Mouse (Mus musculus) embryo, embryonic 11 days (tissue): ENCODE data around the gene Polr2c.
A peak's percentile ranks its signal among the peaks of the same experiment; 100 is the strongest.
"Not testable (repeated sequence)": the region's sequence is repeated elsewhere in the genome, so short reads cannot be mapped to it uniquely, and the experiment has no call there.

Source experiments
- DNase-seq: peaks from one replicate; pipeline ENCODE4 v3.0.0-alpha.2; 2015

Polr2c gene

DNA sequence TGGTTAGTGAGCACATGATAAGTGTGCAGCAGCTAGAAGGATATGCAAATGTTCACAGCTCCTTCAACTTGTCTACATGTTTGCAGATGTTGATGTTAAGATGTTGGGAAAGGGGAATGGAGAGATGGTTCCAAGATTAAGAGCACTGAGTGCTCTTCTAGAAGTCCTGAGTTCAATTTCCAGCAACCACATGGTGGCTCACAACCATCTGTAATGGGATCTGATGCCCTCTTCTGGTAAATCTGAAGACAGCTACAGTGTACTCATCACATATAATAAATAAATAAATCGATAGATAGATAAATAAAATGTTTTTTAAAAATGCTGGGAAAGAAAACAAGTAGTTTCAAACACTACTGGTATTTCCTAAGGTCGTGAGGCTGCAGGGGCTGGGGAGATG, 16.1 kb upstream of the Polr2c start:
- no peak for DNase-seq

GRCm38 (mm10) chr8:94850049-94850448, 7.2 kb upstream of the Polr2c start:
- DNase-seq = no peak

- DNase-seq = not testable (repeated sequence)
Observed at GRCm38 (mm10) chr8:94854761-94855160, 2.5 kb upstream of the Polr2c start.

GRCm38 (mm10) chr8:94857011-94857345, 272 bp upstream of the Polr2c start:
- DNase-seq = no peak

GRCm38 (mm10) chr8:94861352-94861910, 4.2 kb downstream of the Polr2c start:
- peak; percentile 79 for DNase-seq

DNA sequence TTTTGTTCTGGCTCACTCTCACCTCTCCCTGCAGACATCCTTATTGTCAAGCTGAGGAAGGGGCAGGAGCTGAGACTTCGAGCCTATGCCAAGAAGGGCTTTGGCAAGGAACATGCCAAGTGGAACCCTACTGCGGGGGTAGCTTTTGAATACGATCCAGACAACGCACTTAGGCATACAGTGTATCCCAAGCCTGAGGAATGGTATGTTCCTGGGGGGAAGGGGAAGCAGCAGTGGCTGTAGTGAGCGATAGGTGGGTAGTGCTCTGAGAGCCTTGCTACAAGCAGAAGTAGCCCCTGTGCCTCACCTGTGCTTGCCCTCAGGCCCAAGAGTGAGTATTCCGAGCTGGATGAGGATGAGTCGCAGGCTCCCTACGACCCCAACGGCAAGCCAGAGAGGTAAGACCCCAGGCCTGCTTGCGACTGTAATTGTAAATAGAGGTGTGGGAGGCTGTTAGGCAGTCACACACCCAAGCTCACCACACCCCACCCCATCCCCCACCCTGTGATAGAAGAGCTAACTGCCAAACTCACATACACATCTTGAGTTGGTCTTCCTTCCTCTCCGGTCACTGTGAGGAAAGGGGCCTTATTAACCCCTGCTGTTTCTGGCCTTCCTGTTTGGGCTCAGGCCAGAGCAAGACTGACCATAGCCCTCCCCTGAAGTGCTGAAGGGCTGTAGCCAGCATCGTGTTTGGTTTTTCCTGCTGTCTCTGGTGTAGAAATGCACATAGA, 5.4 kb downstream of the Polr2c start:
- no peak for DNase-seq

DNA sequence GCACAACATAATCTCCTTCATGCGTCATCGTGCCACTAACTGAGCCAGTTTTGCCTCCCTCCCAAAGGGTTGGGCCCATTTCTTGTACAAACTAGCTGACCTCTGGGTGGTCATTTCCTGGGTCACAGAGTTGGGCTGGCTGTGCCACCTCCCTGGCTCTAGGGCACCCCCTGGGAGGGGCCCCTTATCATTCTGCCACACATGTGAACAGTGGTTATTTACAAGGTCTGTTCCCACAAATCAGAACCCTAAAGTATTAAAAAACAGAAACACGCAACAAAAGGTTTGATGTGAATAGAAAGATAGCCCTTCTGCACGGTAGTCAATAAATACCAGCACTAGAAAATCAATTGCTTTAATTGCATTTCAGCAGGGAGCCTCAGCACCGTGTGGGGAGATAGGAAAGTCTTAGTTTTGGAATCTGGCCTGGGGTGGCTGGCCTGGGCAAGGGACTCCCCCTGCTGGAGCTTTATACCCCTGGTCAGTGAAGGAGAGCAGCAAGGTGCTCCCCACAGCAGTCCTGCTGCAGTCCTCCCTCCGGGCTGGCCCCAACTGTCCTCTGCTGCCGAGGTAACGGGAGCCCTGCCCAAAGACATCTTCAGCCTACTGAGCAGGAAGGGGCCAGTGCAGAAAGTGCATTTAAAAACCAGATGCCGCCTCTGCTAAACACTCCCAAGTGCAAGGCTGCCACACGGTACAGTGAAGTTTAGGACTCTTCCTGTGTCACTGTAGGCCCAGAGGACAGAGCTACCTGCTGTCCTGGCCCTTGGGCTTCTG, 6.8 kb downstream of the Polr2c start:
- no peak for DNase-seq

DNA sequence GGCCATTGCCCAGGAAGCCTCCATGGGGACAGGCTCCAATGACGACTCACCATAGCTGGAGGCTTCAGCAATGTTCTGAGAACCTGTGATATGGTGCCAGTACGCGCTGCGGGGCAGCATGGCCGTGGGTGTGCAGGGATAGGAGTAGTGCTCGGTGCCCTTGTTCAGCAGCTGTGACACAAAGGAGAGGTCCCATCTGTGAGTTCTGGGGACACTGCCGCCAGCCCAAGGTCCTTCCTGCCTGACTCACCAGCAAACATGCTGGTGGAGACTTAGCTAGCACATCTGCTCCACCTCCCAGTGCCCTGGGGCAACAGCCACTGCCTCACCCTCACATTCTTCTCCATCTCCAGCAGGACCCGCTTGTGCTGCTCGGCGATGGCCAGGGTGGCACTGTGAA, 8.0 kb downstream of the Polr2c start:
- DNase-seq = no peak

DNA sequence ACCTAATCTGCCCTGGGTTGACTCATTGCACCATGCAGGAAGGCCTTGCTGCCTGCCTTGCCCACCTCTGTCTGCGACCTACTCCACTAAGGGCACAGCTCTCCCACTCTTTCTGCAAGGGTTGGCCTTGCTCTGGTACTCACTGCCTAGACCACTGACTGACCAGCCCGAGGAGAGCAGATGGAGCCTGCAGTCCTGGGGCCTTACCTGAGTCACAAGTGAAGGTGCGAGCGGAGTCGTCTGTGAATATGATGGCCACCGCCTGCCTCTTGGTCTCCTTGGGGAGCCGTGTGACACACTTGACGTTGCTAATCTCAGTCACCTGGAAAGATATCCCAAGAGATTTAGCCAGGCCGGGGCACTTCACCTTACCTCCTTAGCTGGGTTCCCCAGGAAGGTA, 9.7 kb downstream of the Polr2c start:
- no peak for DNase-seq

DNA sequence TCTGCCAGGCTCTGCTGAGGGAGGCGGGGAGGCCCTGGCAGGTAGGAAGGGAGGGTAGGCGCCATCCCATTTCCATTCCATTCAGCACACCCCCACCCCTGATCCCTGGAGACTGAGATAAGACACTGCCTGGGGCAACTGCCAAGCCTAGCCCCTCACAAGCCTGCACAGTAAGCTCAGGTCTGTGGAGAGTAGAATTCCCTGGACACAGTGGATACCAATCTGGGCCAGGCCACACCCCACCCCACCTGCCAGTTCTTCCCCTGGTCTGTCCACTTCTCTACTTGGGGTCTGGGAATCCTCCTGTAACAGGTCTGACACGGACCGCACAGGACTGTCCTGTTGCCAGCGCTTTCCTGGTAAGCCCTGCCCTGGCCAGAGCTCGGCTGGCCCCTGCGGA, 11.9 kb downstream of the Polr2c start:
- no peak for DNase-seq

DNA sequence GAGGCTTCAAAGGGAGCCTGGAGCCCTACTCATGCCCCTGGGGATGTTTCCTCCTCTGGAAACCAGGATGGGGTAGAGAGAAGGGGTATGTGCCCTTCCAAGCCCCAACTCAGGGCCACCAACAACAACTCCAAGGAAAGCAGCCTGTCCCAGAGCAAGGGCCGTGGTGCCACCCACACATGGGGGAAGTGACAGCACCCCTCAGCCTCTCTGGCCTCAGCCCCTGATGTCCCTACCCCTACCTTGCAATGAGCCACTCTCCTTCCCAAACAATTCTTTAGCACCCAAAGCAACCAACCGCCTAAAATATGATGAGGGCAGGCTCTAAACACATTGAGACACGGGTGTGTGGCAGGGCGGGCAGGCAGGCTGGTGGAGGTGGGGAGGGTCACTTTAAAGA, 12.8 kb downstream of the Polr2c start:
- DNase-seq = no peak

GRCm38 (mm10) chr8:94870474-94871107, 13.3 kb downstream of the Polr2c start:
- peak; percentile 17 for DNase-seq

DNA sequence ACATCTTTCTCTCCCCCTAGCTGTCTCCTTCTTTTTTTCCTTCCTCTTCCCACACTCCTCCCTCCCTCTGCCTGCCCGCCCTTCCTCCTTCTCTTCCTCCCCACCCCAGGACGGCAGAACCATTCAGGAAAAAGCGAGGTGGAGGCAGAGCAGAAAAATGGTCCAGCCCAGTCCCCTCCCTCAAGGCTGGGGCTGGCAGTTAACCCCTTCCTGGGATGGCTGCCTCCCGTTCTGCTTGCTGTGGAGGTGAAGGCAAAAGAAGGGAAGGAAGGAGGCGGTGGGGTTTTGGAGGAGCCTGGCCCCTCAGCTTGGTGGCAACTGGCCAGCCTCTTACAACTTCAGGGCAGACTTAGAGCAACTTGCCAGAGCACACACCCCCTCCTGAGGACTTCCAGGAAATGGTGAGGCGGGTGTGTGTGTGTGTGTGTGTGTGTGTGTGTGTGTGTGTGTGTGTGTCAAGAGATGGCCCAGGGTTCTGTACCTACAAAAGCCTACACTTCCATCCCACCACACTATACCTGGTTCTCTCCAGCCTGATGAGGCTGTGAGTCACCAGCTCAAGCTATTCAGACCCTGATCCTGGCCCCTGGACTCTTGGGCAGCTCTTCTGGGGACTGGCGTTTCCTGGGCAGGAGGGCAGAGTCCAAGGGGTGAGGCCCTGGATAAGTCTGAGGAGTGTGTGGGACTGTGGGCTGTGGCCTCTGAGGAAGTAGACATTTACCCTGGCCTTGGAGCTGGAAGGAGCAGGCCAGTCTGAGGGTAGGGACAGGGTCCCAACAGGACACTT, 14.1 kb downstream of the Polr2c start:
- DNase-seq = peak; percentile 78

- DNase-seq = peak; percentile 29
Observed at GRCm38 (mm10) chr8:94872156-94872555, 14.9 kb downstream of the Polr2c start.

DNA sequence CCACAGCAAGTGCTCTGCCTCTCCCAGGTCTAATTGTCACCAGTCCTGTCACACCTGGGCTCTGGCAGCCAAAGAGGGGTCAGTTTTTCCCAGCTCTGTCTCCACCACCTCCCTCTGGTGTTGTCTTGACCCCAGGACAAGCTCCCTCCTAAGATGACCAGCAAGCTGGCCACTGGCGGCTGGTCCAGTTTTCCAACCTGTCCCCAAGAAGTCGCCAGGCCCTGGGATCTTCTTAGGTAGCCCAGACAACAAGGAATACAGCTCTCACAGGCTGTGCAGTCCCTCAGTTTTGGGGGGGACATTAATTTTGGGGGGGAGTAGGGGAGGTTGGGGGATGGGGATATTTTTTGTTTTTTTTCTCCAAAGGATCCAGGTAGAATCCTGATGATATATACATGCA, 15.3 kb downstream of the Polr2c start:
- no peak for DNase-seq

- peak; percentile 83 for DNase-seq
Observed at GRCm38 (mm10) chr8:94874358-94874757, 17.1 kb downstream of the Polr2c start.

DNA sequence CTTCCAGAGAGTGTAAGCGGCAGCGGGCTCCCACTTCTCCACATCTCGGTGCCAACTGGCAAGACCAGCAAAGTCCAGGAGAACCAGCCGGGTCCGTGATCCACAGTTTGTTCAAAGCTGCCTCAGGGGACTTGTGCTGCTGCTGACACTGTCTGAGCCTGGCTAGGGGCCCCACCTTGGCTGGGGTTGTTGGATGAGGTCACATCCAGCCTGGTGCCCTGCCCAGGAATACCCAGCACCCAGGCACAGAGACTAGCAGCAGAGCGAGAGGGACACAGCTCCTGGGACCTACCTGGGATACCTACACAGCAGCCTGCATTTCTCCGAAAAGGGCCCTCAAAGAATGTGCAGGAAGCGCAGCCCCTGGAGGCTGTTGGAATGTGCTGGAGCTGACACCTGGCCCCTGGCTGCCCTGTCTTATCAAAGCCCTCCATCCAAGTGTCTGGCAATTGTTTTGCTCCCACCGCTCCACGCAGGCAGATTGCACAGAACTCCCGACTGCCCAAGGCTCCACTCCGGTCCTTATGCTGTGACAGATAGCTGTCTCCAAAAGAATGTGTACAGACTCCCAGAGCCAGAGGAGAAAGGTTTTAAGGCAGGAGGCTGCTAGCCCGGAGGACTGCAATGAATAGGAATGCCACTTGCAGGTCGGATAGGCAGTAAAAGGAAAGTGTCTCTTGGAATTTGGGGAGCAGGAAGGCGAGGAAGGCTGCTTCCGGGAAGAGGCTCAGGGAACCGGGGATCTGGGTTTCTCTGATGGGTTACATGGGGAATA, 18.0 kb downstream of the Polr2c start:
- peak; percentile 19 for DNase-seq

- no peak for DNase-seq
Observed at GRCm38 (mm10) chr8:94875871-94876150, 18.6 kb downstream of the Polr2c start.

- DNase-seq = peak; percentile 90
Observed at GRCm38 (mm10) chr8:94876197-94876730, 19.0 kb downstream of the Polr2c start, which contains the start of gene Dok4. Gene Dok4 (minus strand): TSS chr8:94876330.

DNA sequence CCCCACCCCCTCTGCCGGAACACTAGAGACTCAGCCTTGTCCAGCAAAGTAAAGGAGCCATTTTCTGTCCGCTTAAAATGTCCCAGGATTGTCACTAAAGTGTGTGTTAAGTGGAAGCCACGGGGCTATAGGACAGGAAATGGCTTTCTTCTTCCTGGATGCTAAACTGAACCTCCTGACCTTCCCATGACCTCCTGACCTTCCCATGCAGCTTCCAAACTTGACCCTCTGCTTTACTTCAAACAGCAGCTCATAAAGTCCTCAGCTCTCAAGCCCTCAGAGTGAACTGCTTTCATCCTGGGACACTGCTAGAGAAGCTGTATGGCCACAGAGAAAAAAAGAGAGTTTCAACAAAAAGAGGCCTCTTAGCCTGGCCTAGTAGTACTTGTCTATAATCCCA, 19.6 kb downstream of the Polr2c start:
- DNase-seq = no peak

DNA sequence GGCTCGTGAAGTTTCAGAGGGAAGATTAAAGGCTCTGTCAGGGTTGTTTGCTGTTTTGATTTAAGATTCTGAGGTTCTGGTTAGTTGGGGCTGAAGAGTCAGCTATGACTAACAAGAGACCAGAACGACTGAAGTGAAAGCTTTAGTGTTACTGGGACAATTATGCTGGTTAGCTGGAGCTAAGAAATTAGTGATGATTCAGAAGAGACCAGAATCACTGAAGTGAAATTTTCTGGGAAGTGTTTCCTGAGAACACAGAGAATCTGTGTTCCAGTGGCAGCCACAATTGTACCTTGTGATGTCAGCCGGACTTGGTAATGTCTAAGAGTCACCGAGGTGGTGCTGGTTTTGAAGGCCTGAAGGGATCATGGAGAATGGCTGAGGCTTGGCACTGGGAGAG, 23.5 kb downstream of the Polr2c start:
- no peak for DNase-seq
